Mouse (Mus musculus): ENCODE results near the gene Cep55.

Gene Cep55

GRCm38 (mm10) chr19:38045198-38045597 lies 9.6 kb upstream of the Cep55 start:
- DNase-seq (ENCODE audit: low spot score), result no peak

- no peak for DNase-seq (ENCODE audit: low spot score)
Observed at GRCm38 (mm10) chr19:38049686-38050085, 5.1 kb upstream of the Cep55 start.

- DNase-seq (ENCODE audit: low spot score), result no peak
Observed at GRCm38 (mm10) chr19:38053227-38054041, 1.4 kb upstream of the Cep55 start.

- DNase-seq (ENCODE audit: low spot score), result peak; percentile 78
Observed at GRCm38 (mm10) chr19:38054149-38054719, 577 bp upstream of the Cep55 start.

- no peak for DNase-seq (ENCODE audit: low spot score)
Observed at GRCm38 (mm10) chr19:38055798-38056197, 987 bp downstream of the Cep55 start.

GRCm38 (mm10) chr19:38056276-38056675 lies 1.5 kb downstream of the Cep55 start:
- no peak for DNase-seq (ENCODE audit: low spot score)

- no peak for DNase-seq (ENCODE audit: low spot score)
Observed at GRCm38 (mm10) chr19:38056931-38057330, 2.1 kb downstream of the Cep55 start.

GRCm38 (mm10) chr19:38063201-38063600 lies 8.4 kb downstream of the Cep55 start:
- DNase-seq (ENCODE audit: low spot score), result no peak

GRCm38 (mm10) chr19:38064051-38064450 lies 9.2 kb downstream of the Cep55 start:
- DNase-seq (ENCODE audit: low spot score), result no peak

GRCm38 (mm10) chr19:38073226-38073625 lies 18.4 kb downstream of the Cep55 start:
- no peak for DNase-seq (ENCODE audit: low spot score)

GRCm38 (mm10) chr19:38075051-38075450 lies 20.2 kb downstream of the Cep55 start:
- DNase-seq (ENCODE audit: low spot score), result no peak

GRCm38 (mm10) chr19:38076251-38076650 lies 21.4 kb downstream of the Cep55 start:
- DNase-seq (ENCODE audit: low spot score), result no peak

GRCm38 (mm10) chr19:38077851-38078540 lies 23.2 kb downstream of the Cep55 start:
- DNase-seq (ENCODE audit: low spot score), result no peak

GRCm38 (mm10) chr19:38081361-38081760 lies 26.6 kb downstream of the Cep55 start:
- no peak for DNase-seq (ENCODE audit: low spot score)

- DNase-seq (ENCODE audit: low spot score), result no peak
Observed at GRCm38 (mm10) chr19:38082931-38083525, 28.2 kb downstream of the Cep55 start.

- no peak for DNase-seq (ENCODE audit: low spot score)
Observed at GRCm38 (mm10) chr19:38085841-38086240, 31.0 kb downstream of the Cep55 start.

GRCm38 (mm10) chr19:38086948-38087551 lies 32.2 kb downstream of the Cep55 start:
- no peak for DNase-seq (ENCODE audit: low spot score)

GRCm38 (mm10) chr19:38089358-38089757 lies 34.5 kb downstream of the Cep55 start:
- no peak for DNase-seq (ENCODE audit: low spot score)

GRCm38 (mm10) chr19:38091512-38091985 lies 36.7 kb downstream of the Cep55 start:
- DNase-seq (ENCODE audit: low spot score), result no peak

GRCm38 (mm10) chr19:38096231-38096630 lies 41.4 kb downstream of the Cep55 start:
- no peak for DNase-seq (ENCODE audit: low spot score)

- DNase-seq (ENCODE audit: low spot score), result no peak
Observed at GRCm38 (mm10) chr19:38096858-38097758, 42.3 kb downstream of the Cep55 start, which contains the start of gene Ffar4. Ffar4 (plus strand) TSS chr19:38097071.
